Mouse (Mus musculus) CH12.LX (cell line): ENCODE measurements around the gene Aip. TPM values are rescaled to one million over a fixed set of nuclear protein-coding genes. Genes with fewer than 3 reads are reported as not detected.

Experiments used
- DNase-seq: peaks from one replicate; pipeline ENCODE4 v3.0.0-alpha.2; 2013; ENCODE audit errors: extremely low read depth
- H3K27ac ChIP-seq: 2 replicates; pipeline ENCODE4 v1.5.1; 2012; ENCODE audit warnings: low read depth, mild to moderate bottlenecking, control low read depth, moderate library complexity; ENCODE audit not compliant: insufficient read depth
- H3K27me3 ChIP-seq: replicated peaks from 2 replicates; pipeline ENCODE3; 2012; ENCODE audit warnings: inconsistent platforms
- H3K36me3 ChIP-seq, 2 experiments: replicated peaks in 1 of 2; 2 replicates each; pipeline versions ENCODE3 to v1.6.1; 2012; ENCODE audit warnings: inconsistent platforms in 1 of 2, low read length in 1 of 2, mild to moderate bottlenecking in 1 of 2, mixed read lengths in 1 of 2, moderate library complexity in 1 of 2; ENCODE audit not compliant: control insufficient read depth in 1 of 2, insufficient read depth in 1 of 2
- H3K4me1 ChIP-seq, 2 experiments: 2 replicates each; pipeline ENCODE4 v1.6.1; 2012; ENCODE audit warnings: inconsistent platforms in 1 of 2, moderate library complexity in 1 of 2; ENCODE audit not compliant: insufficient read depth in 2 of 2, control insufficient read depth in 1 of 2
- H3K4me2 ChIP-seq: 2 replicates; pipeline ENCODE4 v1.6.1; 2012; ENCODE audit warnings: low read depth, mild to moderate bottlenecking, control low read depth; ENCODE audit not compliant: poor library complexity, insufficient read depth, severe bottlenecking
- H3K4me3 ChIP-seq, 3 experiments: fragments of 150-350 bp in 1 of 3; sonication (generic) in 1 of 3; replicated peaks in 1 of 3; 2 replicates each; pipeline versions ENCODE3 to v1.5.1; 2011 to 2012; ENCODE audit warnings: low read depth in 2 of 3, low read length in 2 of 3, mild to moderate bottlenecking in 2 of 3, moderate library complexity in 2 of 3, control low read depth in 1 of 3, improper control_type of control experiment in 1 of 3, inconsistent platforms in 1 of 3, mixed read lengths in 1 of 3; ENCODE audit not compliant: poor library complexity in 1 of 3
- H3K79me2 ChIP-seq: replicated peaks from 2 replicates; pipeline ENCODE4 v1.6.1; 2012; ENCODE audit warnings: mild to moderate bottlenecking, moderate library complexity; ENCODE audit not compliant: control insufficient read depth, poor library complexity, insufficient read depth, severe bottlenecking; ENCODE audit errors: extremely low read depth
- H3K9ac ChIP-seq: 2 replicates; pipeline ENCODE4 v1.6.1; 2012; ENCODE audit warnings: low read depth, mild to moderate bottlenecking, control low read depth, moderate library complexity; ENCODE audit not compliant: insufficient read depth
- H3K9me3 ChIP-seq: replicated peaks from 2 replicates; pipeline ENCODE3; 2012; ENCODE audit warnings: low read length, inconsistent platforms, mixed read lengths
- CHD1 ChIP-seq: IDR thresholded peaks from 2 replicates; pipeline ENCODE4 v1.6.1; 2012; ENCODE audit warnings: low read depth, low read length, improper control_type of control experiment, inconsistent platforms
- ELF1 ChIP-seq: IDR thresholded peaks from 2 replicates; pipeline ENCODE4 v1.6.1; 2014; ENCODE audit warnings: low read depth, mild to moderate bottlenecking, inconsistent platforms, low read length, improper control_type of control experiment
- EP300 ChIP-seq: IDR thresholded peaks from 2 replicates; pipeline ENCODE4 v1.6.1; 2011; ENCODE audit warnings: low read length, improper control_type of control experiment
- ETS1 ChIP-seq: conservative IDR thresholded peaks from 2 replicates; pipeline ENCODE4 v1.6.1; 2012; ENCODE audit warnings: low read depth, mild to moderate bottlenecking, inconsistent platforms, low read length, improper control_type of control experiment, moderate library complexity
- GABPA ChIP-seq: IDR thresholded peaks from 2 replicates; pipeline ENCODE4 v1.6.1; 2012; ENCODE audit warnings: low read depth, low read length, improper control_type of control experiment, inconsistent platforms; ENCODE audit not compliant: insufficient replicate concordance
- IRF4 ChIP-seq: IDR thresholded peaks from 2 replicates; pipeline ENCODE4 v1.6.1; 2014; ENCODE audit warnings: low read depth, mild to moderate bottlenecking, inconsistent platforms, low read length, improper control_type of control experiment
- JUN ChIP-seq: IDR thresholded peaks from 2 replicates; pipeline ENCODE4 v1.6.1; 2011; ENCODE audit warnings: low read depth, mild to moderate bottlenecking, low read length, improper control_type of control experiment, moderate library complexity; ENCODE audit not compliant: insufficient read depth
- KAT2A ChIP-seq: IDR thresholded peaks from 2 replicates; pipeline ENCODE4 v1.6.1; 2012; ENCODE audit warnings: low read length, improper control_type of control experiment, inconsistent platforms; ENCODE audit not compliant: insufficient replicate concordance
- MAX ChIP-seq: IDR thresholded peaks from 2 replicates; pipeline ENCODE4 v1.6.1; 2011; ENCODE audit warnings: low read length, improper control_type of control experiment
- MXI1 ChIP-seq: IDR thresholded peaks from 2 replicates; pipeline ENCODE4 v1.6.1; 2011; ENCODE audit warnings: mild to moderate bottlenecking, low read depth, low read length, improper control_type of control experiment
- MYC ChIP-seq: IDR thresholded peaks from 2 replicates; pipeline ENCODE4 v1.6.1; 2011; ENCODE audit warnings: low read depth, mild to moderate bottlenecking, improper control_type of control experiment, low read length
- NELFE ChIP-seq: IDR thresholded peaks from 2 replicates; pipeline ENCODE4 v1.6.1; 2011; ENCODE audit warnings: low read depth, low read length, improper control_type of control experiment
- PAX5 ChIP-seq: IDR thresholded peaks from 2 replicates; pipeline ENCODE4 v1.6.1; 2012; ENCODE audit warnings: low read length, inconsistent platforms, mixed read lengths
- POLR2A ChIP-seq: IDR thresholded peaks from 2 replicates; pipeline ENCODE4 v1.6.1; 2011; ENCODE audit warnings: low read depth, mild to moderate bottlenecking, improper control_type of control experiment, low read length
- POLR2AphosphoS2 ChIP-seq: IDR thresholded peaks from 2 replicates; pipeline ENCODE4 v1.6.1; 2011; ENCODE audit warnings: low read depth, low read length, improper control_type of control experiment
- RAD21 ChIP-seq: IDR thresholded peaks from 2 replicates; pipeline ENCODE4 v1.6.1; 2011; ENCODE audit warnings: low read depth, mild to moderate bottlenecking, low read length, improper control_type of control experiment, moderate library complexity
- SIN3A ChIP-seq: IDR thresholded peaks from 2 replicates; pipeline ENCODE4 v1.6.1; 2012; ENCODE audit warnings: low read length, improper control_type of control experiment, inconsistent platforms
- TCF12 ChIP-seq: IDR thresholded peaks from 2 replicates; pipeline ENCODE4 v1.6.1; 2014; ENCODE audit warnings: low read depth, mild to moderate bottlenecking, inconsistent platforms, low read length, improper control_type of control experiment
- USF1 ChIP-seq: IDR thresholded peaks from 2 replicates; pipeline ENCODE4 v1.6.1; 2014; ENCODE audit warnings: low read depth, mild to moderate bottlenecking, inconsistent platforms, low read length, improper control_type of control experiment
- ZC3H11A ChIP-seq: IDR thresholded peaks from 2 replicates; pipeline ENCODE4 v1.6.1; 2012; ENCODE audit warnings: low read depth, mild to moderate bottlenecking, inconsistent platforms, low read length, improper control_type of control experiment
- ZKSCAN1 ChIP-seq: IDR thresholded peaks from 2 replicates; pipeline ENCODE4 v1.6.1; 2012; ENCODE audit warnings: low read depth, inconsistent platforms, low read length, improper control_type of control experiment, borderline replicate concordance
- ZNF384 ChIP-seq: IDR thresholded peaks from 2 replicates; pipeline ENCODE4 v1.6.1; 2012; ENCODE audit warnings: low read depth, low read length, improper control_type of control experiment, inconsistent platforms
- dilution Hi-C: fragments of 300-500 bp; cut with MboI; formaldehyde crosslinking; loops from 2 replicates; pipeline ENCODE4 v1.14.3; 2020; ENCODE audit warnings: low sequenced_read_pairs; ENCODE audit not compliant: extremely low pct_unique_long_range_greater_than_20kb, extremely low pct_ligation_motif_present
- in situ Hi-C: fragments of 300-500 bp; cut with MboI; formaldehyde crosslinking; loops from 3 replicates; pipeline ENCODE4 v1.14.3; 2019; ENCODE audit warnings: low sequenced_read_pairs, low pct_ligation_motif_present, low pct_unique_long_range_greater_than_20kb, mixed read lengths
- polyA plus RNA-seq: library from polyadenylated mRNA; unstranded; fragments of >175 nt; gene quantifications from 2 replicates; pipeline ENCODE4 v1.2.1, GENCODE M21; 2012; ENCODE audit warnings: low read depth; ENCODE audit not compliant: insufficient read length
- total RNA-seq, 2 experiments: library from RNA; depleted of rRNA; stranded (reverse); fragments of 300-350 nt in 1 of 2; fragments of >200 nt in 1 of 2; gene quantifications; 2 replicates each; pipeline ENCODE4 v1.2.3; 2012 to 2014

Gene Aip
- total and polyA plus RNA-seq, 3 experiments = 11.7 to 64.8 (median 39.7) TPM

DNA sequence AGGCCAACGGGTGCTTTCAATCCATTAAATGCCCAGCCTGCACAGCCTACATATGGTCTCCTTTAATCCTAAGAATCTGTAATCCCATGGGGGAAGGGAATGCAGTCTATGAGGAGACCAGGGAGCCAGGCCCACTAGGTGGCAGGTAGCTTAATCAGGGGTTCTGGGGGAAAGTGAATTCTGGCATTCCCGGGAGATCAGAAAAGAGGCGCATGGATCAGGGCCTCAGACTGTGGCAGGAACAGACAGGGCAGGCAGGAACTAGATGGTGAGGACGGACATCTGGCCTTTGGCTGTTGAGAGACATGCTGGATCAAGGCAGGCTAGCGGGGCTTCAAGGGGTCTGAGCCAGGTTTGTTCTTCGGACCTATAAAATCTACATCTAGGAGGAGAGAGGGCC lies 24.2 kb downstream of the Aip start:
- H3K4me3 ChIP-seq = no peak overlapping the region
- peaks cover 18 to 65% of the 10 kb centered on the region in 2 experiments for H3K4me1 ChIP-seq
- in situ Hi-C loops = no loop called here

DNA sequence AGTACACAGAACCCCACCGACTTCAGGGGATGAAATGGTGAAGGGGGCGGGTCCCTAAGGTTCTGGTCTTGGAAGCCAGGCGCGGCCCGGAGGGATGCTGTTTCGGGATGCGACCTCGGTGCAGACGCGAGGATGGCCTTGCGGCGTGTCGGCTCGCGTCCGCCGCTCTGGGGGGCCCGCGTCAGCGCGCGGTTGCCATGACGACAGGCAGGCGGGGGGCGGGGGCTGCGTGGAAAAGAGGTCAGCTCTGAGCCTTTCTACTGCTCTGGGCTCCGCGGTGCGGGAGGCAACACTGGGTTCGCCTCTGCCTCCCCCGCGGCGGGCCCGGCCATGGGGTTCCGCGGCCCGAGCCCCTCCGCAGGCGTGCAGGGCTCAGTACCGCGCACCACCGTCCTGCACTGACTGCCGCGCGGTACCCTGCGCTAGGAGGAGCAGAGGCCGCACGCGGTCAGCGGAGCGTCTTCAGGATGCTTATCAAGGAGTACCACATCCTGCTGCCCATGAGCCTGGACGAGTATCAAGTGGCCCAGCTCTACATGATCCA lies 24.9 kb downstream of the Aip start:
- in situ Hi-C loops = no loop called here
- peaks cover 38 to 56% of the 10 kb centered on the region in 2 experiments for H3K36me3 ChIP-seq

More for the DNA sequence above, 24.2 kb downstream of the Aip start:
- Histone ChIP-seq H3K27me3 (no peaks in the 10 kb centered on the region), H3K4me2 (peak overlapping the region; percentile 89; the same call in 1 of the 2 replicates), H3K9ac (no peak overlapping the region), H3K79me2 (peaks cover 9% of the 10 kb centered on the region), H3K9me3 (no peaks in the 10 kb centered on the region), H3K27ac (no peak overlapping the region), H3K36me3 (peaks cover 41 to 60% of the 10 kb centered on the region in 2 experiments)
- DNase-seq = no peak
- TF ChIP-seq PAX5 (no peak), POLR2AphosphoS2 (no peak), EP300 (no peak), ZKSCAN1 (no peak), KAT2A (no peak), ZNF384 (no peak), GABPA (no peak), TCF12 (no peak), SIN3A (no peak), USF1 (no peak), POLR2A (no peak), MYC (no peak), IRF4 (no peak), NELFE (no peak), RAD21 (no peak), MAX (no peak), MXI1 (no peak), ELF1 (no peak)
- dilution Hi-C loops = no loop called here

More for the DNA sequence above, 24.9 kb downstream of the Aip start:
- Histone ChIP-seq H3K4me2 (peak overlapping the region; percentile 89), H3K9ac (peak overlapping the region; percentile 27; the same call in 1 of the 2 replicates), H3K79me2 (peaks cover 9% of the 10 kb centered on the region), H3K27me3 (no peaks in the 10 kb centered on the region), H3K4me3 (peak overlapping the region; percentile 82 to 92 (median 87)), H3K9me3 (no peaks in the 10 kb centered on the region), H3K27ac (no peak overlapping the region), H3K4me1 (peaks cover 18 to 71% of the 10 kb centered on the region in 2 experiments)
- TF ChIP-seq KAT2A (no peak), SIN3A (0 out of 2 replicates have a peak, but pooled peaks have one; percentile 7), ETS1 (no peak), TCF12 (no peak), JUN (no peak), ZNF384 (no peak), ZC3H11A (no peak), CHD1 (no peak)
- no peak for DNase-seq
- dilution Hi-C loops = no loop called here
